Mouse (Mus musculus) forebrain, embryonic 16.5 days (tissue): Measurements from ENCODE around the gene Arhgap45. TPM values are rescaled to one million over a fixed set of nuclear protein-coding genes. Genes with fewer than 3 reads are reported as not detected.
A peak's percentile ranks its signal among the peaks of the same experiment; 100 is the strongest.
"Not testable (repeated sequence)": the region's sequence is repeated elsewhere in the genome, so short reads cannot be mapped to it uniquely, and the experiment has no call there.

Experiments used
- ATAC-seq: fragments of 200-750 bp; cut with Nextera tagmentation; 2 replicates; pipeline ENCODE4 v1.8.0; 2017; ENCODE audit warnings: mild to moderate bottlenecking, moderate library complexity
- H3K27ac ChIP-seq: fragments of 300-500 bp; sonication (generic); 2 replicates; pipeline ENCODE4 v1.5.1; 2014; ENCODE audit warnings: low read length, control low read depth
- H3K27me3 ChIP-seq: fragments of 300-500 bp; sonication (generic); replicated peaks from 2 replicates; pipeline ENCODE4 v1.6.1; 2014; ENCODE audit warnings: low read length; ENCODE audit not compliant: control insufficient read depth, insufficient read depth
- H3K36me3 ChIP-seq: fragments of 300-500 bp; sonication (generic); 2 replicates; pipeline ENCODE4 v1.6.1; 2014; ENCODE audit not compliant: control insufficient read depth, insufficient read depth
- H3K4me1 ChIP-seq: fragments of 300-500 bp; sonication (generic); replicated peaks from 2 replicates; pipeline ENCODE4 v1.6.1; 2014; ENCODE audit warnings: low read length; ENCODE audit not compliant: control insufficient read depth, insufficient read depth
- H3K4me2 ChIP-seq: fragments of 300-500 bp; sonication (generic); 2 replicates; pipeline ENCODE4 v1.6.1; 2014; ENCODE audit warnings: mild to moderate bottlenecking, low read length, control low read depth
- H3K4me3 ChIP-seq: fragments of 300-500 bp; sonication (generic); replicated peaks from 2 replicates; pipeline ENCODE4 v1.5.1; 2014; ENCODE audit warnings: mild to moderate bottlenecking, low read length, control low read depth
- H3K9ac ChIP-seq: fragments of 300-500 bp; sonication (generic); replicated peaks from 2 replicates; pipeline ENCODE4 v1.6.1; 2014; ENCODE audit warnings: low read depth, low read length, control low read depth
- H3K9me3 ChIP-seq: fragments of 300-500 bp; sonication (generic); 2 replicates; pipeline ENCODE4 v1.6.1; 2016; ENCODE audit warnings: low read length; ENCODE audit not compliant: control insufficient read depth
- WGBS: fragments of 180-500 bp; shearing (Covaris S2); extraction: QIAGEN DNeasy Blood & Tissue Kit; methylation state at CpG from one replicate; pipeline ENCODE4 v1.1.7; 2014; 5-methylcytosine and 5-hydroxymethylcytosine counted together
- polyA plus RNA-seq: library from polyadenylated mRNA; unstranded; fragments of >200 nt; fragmentation: Nextera tagmentation; extraction: Ambion mirVana; gene quantifications from 2 replicates; pipeline ENCODE4 v1.2.1, GENCODE M21; 2015

Arhgap45 gene
- polyA plus RNA-seq, 1 experiment from 2014 or later: 1.2 TPM

GRCm38 (mm10) chr10:80035148-80035547, 18.7 kb downstream of the Arhgap45 start:
- no peak for ATAC-seq
- Histone ChIP-seq H3K27me3 (no peaks in the 10 kb centered on the region), H3K27ac (no peak overlapping the region), H3K4me3 (no peak overlapping the region), H3K36me3 (peaks cover 16% of the 10 kb centered on the region), H3K4me1 (peaks cover 17% of the 10 kb centered on the region), H3K4me2 (no peak overlapping the region), H3K9ac (no peak overlapping the region), H3K9me3 (no peaks in the 10 kb centered on the region)
- 77% methylated on average over 8 of the region's 8 CpGs for WGBS

- Histone ChIP-seq H3K4me1 (peaks cover 17% of the 10 kb centered on the region), H3K9me3 (no peaks in the 10 kb centered on the region), H3K9ac (no peak overlapping the region), H3K4me3 (no peak overlapping the region), H3K36me3 (peaks cover 16% of the 10 kb centered on the region), H3K27me3 (no peaks in the 10 kb centered on the region), H3K27ac (no peak overlapping the region), H3K4me2 (no peak overlapping the region)
- no peak for ATAC-seq
- 93% methylated on average over 5 of the region's 5 CpGs for WGBS
Observed at GRCm38 (mm10) chr10:80035686-80036085, 19.2 kb downstream of the Arhgap45 start.

GRCm38 (mm10) chr10:80036832-80037231, 20.4 kb downstream of the Arhgap45 start:
- H3K4me2 ChIP-seq: no peak overlapping the region
- no peaks in the 10 kb centered on the region for H3K27me3 ChIP-seq
- H3K36me3 ChIP-seq: peaks cover 16% of the 10 kb centered on the region
- H3K4me1 ChIP-seq: peaks cover 17% of the 10 kb centered on the region
- no peak overlapping the region for H3K27ac ChIP-seq
- H3K4me3 ChIP-seq: no peak overlapping the region
- no peak for ATAC-seq
- 93% methylated on average over 13 of the region's 13 CpGs for WGBS
- no peaks in the 10 kb centered on the region for H3K9me3 ChIP-seq
- H3K9ac ChIP-seq: no peak overlapping the region

- ATAC-seq: peak; percentile 99
- Histone ChIP-seq H3K9me3 (no peaks in the 10 kb centered on the region), H3K27me3 (no peaks in the 10 kb centered on the region), H3K4me2 (peak within 1 kb of the TSS; percentile 72), H3K27ac (peak within 1 kb of the TSS; percentile 16; the same call in 1 of the 2 replicates), H3K4me1 (peaks cover 17% of the 10 kb centered on the region), H3K36me3 (peaks cover 16% of the 10 kb centered on the region), H3K9ac (peak within 1 kb of the TSS; percentile 64), H3K4me3 (peak within 1 kb of the TSS; percentile 69)
- whole genome bisulfite sequencing: under 1% methylated on average over 39 of the region's 40 CpGs
Observed at GRCm38 (mm10) chr10:80039559-80039979, 23.1 kb downstream of the Arhgap45 start, which contains the start of gene Polr2e. Polr2e (minus strand) TSS chr10:80039795.

GRCm38 (mm10) chr10:80041409-80042060, 25.1 kb downstream of the Arhgap45 start:
- 85% methylated on average over 8 of the region's 8 CpGs for whole genome bisulfite sequencing
- H3K9me3 ChIP-seq, H3K36me3 ChIP-seq, H3K4me2 ChIP-seq, ATAC-seq, H3K27me3 ChIP-seq, H3K4me3 ChIP-seq, H3K9ac ChIP-seq, H3K27ac ChIP-seq: not testable (repeated sequence)
- H3K4me1 ChIP-seq: peaks cover 17% of the 10 kb centered on the region

- Histone ChIP-seq H3K27me3 (no peaks in the 10 kb centered on the region), H3K9me3 (no peaks in the 10 kb centered on the region), H3K4me3 (no peak overlapping the region), H3K27ac (no peak overlapping the region), H3K4me2 (no peak overlapping the region), H3K4me1 (peaks cover 10% of the 10 kb centered on the region), H3K9ac (no peak overlapping the region), H3K36me3 (no peaks in the 10 kb centered on the region)
- ATAC-seq: no peak
- 42% methylated on average over 4 of the region's 4 CpGs for WGBS
Observed at GRCm38 (mm10) chr10:80044087-80044486, 27.6 kb downstream of the Arhgap45 start.

- H3K9me3 ChIP-seq, H3K36me3 ChIP-seq, H3K4me1 ChIP-seq, H3K4me3 ChIP-seq, ATAC-seq, H3K4me2 ChIP-seq, H3K27me3 ChIP-seq, H3K27ac ChIP-seq, H3K9ac ChIP-seq: not testable (repeated sequence)
- 92% methylated on average over 2 of the region's 4 CpGs for WGBS
Observed at GRCm38 (mm10) chr10:80045364-80045763, 28.9 kb downstream of the Arhgap45 start.

GRCm38 (mm10) chr10:80045766-80046165, 29.3 kb downstream of the Arhgap45 start:
- no peaks in the 10 kb centered on the region for H3K27me3 ChIP-seq
- no peak overlapping the region for H3K9ac ChIP-seq
- ATAC-seq: no peak
- H3K27ac ChIP-seq: no peak overlapping the region
- no peak overlapping the region for H3K4me3 ChIP-seq
- H3K4me2 ChIP-seq: no peak overlapping the region
- H3K9me3 ChIP-seq: no peaks in the 10 kb centered on the region
- WGBS: 64% methylated on average over 5 of the region's 5 CpGs
- peaks cover 7% of the 10 kb centered on the region for H3K4me1 ChIP-seq
- no peaks in the 10 kb centered on the region for H3K36me3 ChIP-seq

GRCm38 (mm10) chr10:80047041-80047565, 30.6 kb downstream of the Arhgap45 start, which contains the start of gene Gpx4:
Gpx4 (plus strand) TSS chr10:80047166.
- Histone ChIP-seq H3K4me2 (no peak within 1 kb of the TSS), H3K27me3 (no peaks in the 10 kb centered on the region), H3K36me3 (no peaks in the 10 kb centered on the region), H3K4me1 (peaks cover 7% of the 10 kb centered on the region), H3K27ac (no peak within 1 kb of the TSS), H3K9me3 (no peaks in the 10 kb centered on the region), H3K4me3 (no peak within 1 kb of the TSS), H3K9ac (no peak within 1 kb of the TSS)
- ATAC-seq: no peak
- 46% methylated on average over 9 of the region's 9 CpGs for WGBS
